Mouse (Mus musculus) C2C12 (cell line): ENCODE measurements around the gene Gm21992.

Source experiments
- CEBPB ChIP-seq: IDR thresholded peaks from one replicate; pipeline ENCODE4 v1.6.1; 2011; ENCODE audit warnings: low read depth, mild to moderate bottlenecking, control low read depth, moderate library complexity
- CTCF ChIP-seq: IDR thresholded peaks from one replicate; pipeline ENCODE4 v1.5.1; 2011; ENCODE audit not compliant: control insufficient read depth, insufficient read depth, insufficient read length
- FOSL1 ChIP-seq: IDR thresholded peaks from one replicate; pipeline ENCODE4 v1.8.0; 2011; ENCODE audit warnings: mild to moderate bottlenecking, low read length; ENCODE audit not compliant: poor library complexity, insufficient read depth, severe bottlenecking
- MAX ChIP-seq: IDR thresholded peaks from one replicate; pipeline ENCODE4 v1.6.1; 2011; ENCODE audit warnings: mild to moderate bottlenecking, control low read depth
- MYOD1 ChIP-seq: IDR thresholded peaks from one replicate; pipeline ENCODE4 v1.6.1; 2011; ENCODE audit warnings: low read depth; ENCODE audit not compliant: control insufficient read depth, insufficient read length
- MYOG ChIP-seq: IDR thresholded peaks from one replicate; pipeline ENCODE4 v1.6.1; 2011; ENCODE audit not compliant: control insufficient read depth, insufficient read length; ENCODE audit errors: extremely low read depth
- USF1 ChIP-seq: IDR thresholded peaks from one replicate; pipeline ENCODE4 v1.6.1; 2011; ENCODE audit warnings: low read depth, mild to moderate bottlenecking, control low read depth, moderate library complexity

DNA sequence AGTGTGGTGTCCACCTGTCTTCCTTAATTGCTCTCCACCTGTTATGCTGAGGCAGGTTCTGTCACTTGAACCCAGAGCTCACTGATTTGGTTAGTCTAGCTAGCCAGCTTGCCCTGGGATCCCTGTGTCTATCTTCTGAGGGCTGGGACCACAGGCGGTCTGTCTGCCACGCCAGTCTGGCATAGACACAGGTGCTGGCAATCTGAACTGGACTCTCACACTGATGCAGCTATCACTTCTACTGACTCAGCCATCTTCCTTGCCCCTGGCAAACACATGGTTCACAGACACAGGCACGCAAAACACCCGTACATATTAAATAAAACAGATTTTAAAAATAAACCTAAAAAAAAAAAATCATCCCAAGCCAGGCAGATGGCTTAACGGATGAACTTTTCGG lies 25.6 kb upstream of the Gm21992 start:
- TF ChIP-seq MYOG (no peak), FOSL1 (no peak), CTCF (no peak), USF1 (no peak), MYOD1 (no peak), MAX (no peak), CEBPB (no peak)
